Mouse (Mus musculus) liver, adult 2 months (tissue): ENCODE results near the gene Pparg. TPM values are rescaled to one million over a fixed set of nuclear protein-coding genes. Genes with fewer than 3 reads are reported as not detected.

Source experiments
- DNase-seq: peaks from one replicate; pipeline ENCODE4 v3.0.0-alpha.2; 2011; ENCODE audit warnings: low read depth, low spot score; ENCODE audit errors: extremely low read depth
- H3K27ac ChIP-seq: fragments of 200-500 bp; replicated peaks from 2 replicates; pipeline ENCODE4 v1.5.1; 2012; ENCODE audit warnings: low read depth, mild to moderate bottlenecking, control low read depth, inconsistent platforms, low read length; ENCODE audit not compliant: insufficient read depth
- H3K27me3 ChIP-seq: fragments of 200-500 bp; 2 replicates; pipeline ENCODE4 v1.6.1; 2012; ENCODE audit warnings: mild to moderate bottlenecking, moderate library complexity, low read length, inconsistent platforms; ENCODE audit not compliant: control insufficient read depth, insufficient read depth
- H3K36me3 ChIP-seq: fragments of 200-500 bp; 2 replicates; pipeline ENCODE4 v1.6.1; 2012; ENCODE audit warnings: low read length, inconsistent platforms; ENCODE audit not compliant: control insufficient read depth, insufficient read depth
- H3K4me1 ChIP-seq: fragments of 200-500 bp; 2 replicates; pipeline ENCODE4 v1.6.1; 2011; ENCODE audit warnings: low read length; ENCODE audit not compliant: control insufficient read depth, insufficient read depth
- H3K4me3 ChIP-seq: fragments of 200-500 bp; 2 replicates; pipeline ENCODE4 v1.5.1; 2011; ENCODE audit warnings: low read depth, mild to moderate bottlenecking, control low read depth, low read length, moderate library complexity; ENCODE audit not compliant: insufficient read depth
- H3K79me2 ChIP-seq: fragments of 200-500 bp; 2 replicates; pipeline ENCODE4 v1.6.1; 2012; ENCODE audit warnings: inconsistent platforms, mild to moderate bottlenecking, low read length, moderate library complexity; ENCODE audit not compliant: control insufficient read depth, insufficient read depth
- H3K9ac ChIP-seq: fragments of 200-500 bp; 2 replicates; pipeline ENCODE4 v1.6.1; 2012; ENCODE audit warnings: low read depth, mild to moderate bottlenecking, control low read depth, inconsistent platforms, low read length
- CTCF ChIP-seq: fragments of 200-500 bp; IDR thresholded peaks from 2 replicates; pipeline ENCODE4 v1.5.1; 2011; ENCODE audit warnings: low read depth, low read length, control low read depth
- POLR2A ChIP-seq: fragments of 200-500 bp; IDR thresholded peaks from 2 replicates; pipeline ENCODE4 v1.6.1; 2011; ENCODE audit warnings: low read length, control low read depth; ENCODE audit not compliant: insufficient read depth; ENCODE audit errors: extremely low read depth
- WGBS: fragments of 180-500 bp; shearing (Covaris S2); methylation state at CpG from one replicate; pipeline ENCODE4 v1.1.7; 2018; 5-methylcytosine and 5-hydroxymethylcytosine counted together
- polyA plus RNA-seq: library from polyadenylated mRNA; depleted of rRNA; stranded (reverse); fragments of >200 nt; gene quantifications from 2 replicates; pipeline ENCODE4 v1.2.3, GENCODE M21; 2012
- total RNA-seq: library from RNA; depleted of rRNA; stranded (reverse); fragments of >200 nt; gene quantifications from 2 replicates; pipeline ENCODE4 v1.2.3, GENCODE M21; 2014

Pparg gene
- total and polyA plus RNA-seq, 2 experiments: 6.2 to 8.9 TPM

DNA sequence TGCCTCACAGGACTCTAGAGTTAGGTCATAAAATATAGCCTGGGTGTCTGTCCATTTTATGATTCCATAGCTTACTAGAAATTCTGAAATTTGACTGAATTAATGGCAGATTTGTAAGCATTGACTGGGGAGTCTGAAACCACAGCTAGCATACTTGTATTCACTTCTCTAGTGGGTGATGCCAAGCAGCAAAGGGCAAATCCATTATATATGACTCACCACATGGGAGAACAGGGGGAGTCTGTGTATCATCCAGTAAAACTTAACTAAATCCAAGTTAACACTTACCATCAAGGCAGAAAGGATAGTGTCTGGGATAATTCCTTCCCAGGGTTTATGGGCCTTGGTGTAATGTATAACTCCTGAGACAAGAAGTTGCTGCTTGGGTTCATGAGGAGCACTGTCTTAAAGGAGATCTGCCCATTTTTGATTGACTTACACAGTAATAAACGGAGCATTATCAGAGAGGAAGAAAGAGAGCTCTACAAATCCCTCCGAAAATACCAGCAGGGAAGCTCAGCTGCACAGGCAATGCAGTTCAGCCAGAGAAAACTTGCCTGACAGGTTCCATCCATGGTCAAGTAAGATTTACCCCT lies 27.6 kb upstream of the Pparg start:
- TF ChIP-seq POLR2A (no peak), CTCF (no peak)
- no peak overlapping the region for H3K4me3 ChIP-seq
- no peaks in the 10 kb centered on the region for H3K79me2 ChIP-seq
- no peak for DNase-seq
- H3K4me1 ChIP-seq: no peaks in the 10 kb centered on the region
- 56% methylated on average over 2 of the region's 2 CpGs for WGBS
- no peak overlapping the region for H3K27ac ChIP-seq
- no peak overlapping the region for H3K9ac ChIP-seq
- no peaks in the 10 kb centered on the region for H3K27me3 ChIP-seq
- H3K36me3 ChIP-seq: no peaks in the 10 kb centered on the region

- H3K4me3 ChIP-seq: no peak overlapping the region
- WGBS: 78% methylated on average over 6 of the region's 6 CpGs
- no peak for DNase-seq
- H3K36me3 ChIP-seq: no peaks in the 10 kb centered on the region
- TF ChIP-seq POLR2A (no peak), CTCF (no peak)
- no peak overlapping the region for H3K27ac ChIP-seq
- no peaks in the 10 kb centered on the region for H3K27me3 ChIP-seq
- H3K9ac ChIP-seq: no peak overlapping the region
- H3K4me1 ChIP-seq: peaks cover 3% of the 10 kb centered on the region
- no peaks in the 10 kb centered on the region for H3K79me2 ChIP-seq
Measured at GRCm38 (mm10) chr6:115335536-115335935, 25.2 kb upstream of the Pparg start.

- H3K4me1 ChIP-seq: peaks cover 4% of the 10 kb centered on the region
- 47% methylated on average over 2 of the region's 2 CpGs for WGBS
Measured at GRCm38 (mm10) chr6:115340084-115340483, 20.7 kb upstream of the Pparg start.

GRCm38 (mm10) chr6:115343096-115343495 lies 17.7 kb upstream of the Pparg start:
- Histone ChIP-seq H3K9ac (no peak overlapping the region), H3K27ac (no peak overlapping the region), H3K27me3 (no peaks in the 10 kb centered on the region), H3K79me2 (no peaks in the 10 kb centered on the region), H3K4me3 (no peak overlapping the region), H3K36me3 (no peaks in the 10 kb centered on the region), H3K4me1 (peaks cover 4% of the 10 kb centered on the region)
- WGBS: 82% methylated on average over 4 of the region's 4 CpGs
- no peak for TF ChIP-seq POLR2A
- DNase-seq: no peak

More at GRCm38 (mm10) chr6:115340084-115340483, 20.7 kb upstream of the Pparg start:
- no peaks in the 10 kb centered on the region for H3K27me3 ChIP-seq
- no peaks in the 10 kb centered on the region for H3K79me2 ChIP-seq
- no peak overlapping the region for H3K9ac ChIP-seq
- no peak overlapping the region for H3K27ac ChIP-seq
- no peaks in the 10 kb centered on the region for H3K36me3 ChIP-seq
- DNase-seq: peak; percentile 67
- TF ChIP-seq CTCF: no peak
- no peak for TF ChIP-seq POLR2A
- no peak overlapping the region for H3K4me3 ChIP-seq

- no peaks in the 10 kb centered on the region for H3K36me3 ChIP-seq
- no peaks in the 10 kb centered on the region for H3K27me3 ChIP-seq
- H3K79me2 ChIP-seq: no peaks in the 10 kb centered on the region
- no peak overlapping the region for H3K9ac ChIP-seq
- 75% methylated on average over 5 of the region's 5 CpGs for WGBS
- peaks cover 4% of the 10 kb centered on the region for H3K4me1 ChIP-seq
- TF ChIP-seq POLR2A (no peak), CTCF (no peak)
- H3K27ac ChIP-seq: no peak overlapping the region
- peak; percentile 30 for DNase-seq
- H3K4me3 ChIP-seq: no peak overlapping the region
Measured at GRCm38 (mm10) chr6:115343570-115343969, 17.2 kb upstream of the Pparg start.

- H3K4me1 ChIP-seq: peaks cover 4% of the 10 kb centered on the region
- H3K4me3 ChIP-seq: 0 out of 2 replicates have a peak overlapping the region, but pooled peaks have one; percentile 8
- H3K9ac ChIP-seq: no peak overlapping the region
- no peak for DNase-seq
- H3K27me3 ChIP-seq: no peaks in the 10 kb centered on the region
- no peak overlapping the region for H3K27ac ChIP-seq
- H3K79me2 ChIP-seq: no peaks in the 10 kb centered on the region
- 39% methylated on average over 10 of the region's 10 CpGs for WGBS
- no peak for TF ChIP-seq CTCF
- no peak for TF ChIP-seq POLR2A
- no peaks in the 10 kb centered on the region for H3K36me3 ChIP-seq
Measured at GRCm38 (mm10) chr6:115344101-115344500, 16.6 kb upstream of the Pparg start.
